Mouse (Mus musculus): ENCODE results near the gene Limd1.

Gene Limd1

GRCm38 (mm10) chr9:123515087-123515486 is 36.6 kb downstream of the Limd1 start:
- DNase-seq (ENCODE audit: low spot score in 2 of 2), result no peak

- DNase-seq (ENCODE audit: low spot score in 2 of 2), result no peak
Observed at GRCm38 (mm10) chr9:123516641-123517385, 38.3 kb downstream of the Limd1 start.

- peak in 1 of 2 experiments; percentile 59 for DNase-seq (ENCODE audit: low spot score in 2 of 2)
Observed at GRCm38 (mm10) chr9:123518969-123519894, 40.7 kb downstream of the Limd1 start.

GRCm38 (mm10) chr9:123520735-123521134 is 42.2 kb downstream of the Limd1 start:
- DNase-seq (ENCODE audit: low spot score in 2 of 2), result no peak

- peak; percentile 55 to 76 for DNase-seq (ENCODE audit: low spot score in 2 of 2)
Observed at GRCm38 (mm10) chr9:123523676-123524075, 45.2 kb downstream of the Limd1 start.

- DNase-seq (ENCODE audit: low spot score in 2 of 2), result peak; percentile 53 to 83
Observed at GRCm38 (mm10) chr9:123525095-123525494, 46.6 kb downstream of the Limd1 start.

- DNase-seq (ENCODE audit: low spot score in 2 of 2), result no peak
Observed at GRCm38 (mm10) chr9:123526502-123526901, 48.0 kb downstream of the Limd1 start.

- DNase-seq (ENCODE audit: low spot score in 2 of 2), result no peak
Observed at GRCm38 (mm10) chr9:123528087-123528925, 49.8 kb downstream of the Limd1 start.

GRCm38 (mm10) chr9:123528926-123529295 is 50.4 kb downstream of the Limd1 start:
- peak; percentile 61 to 66 for DNase-seq (ENCODE audit: low spot score in 2 of 2)

GRCm38 (mm10) chr9:123529392-123530157 is 51.1 kb downstream of the Limd1 start, which contains the start of gene Sacm1l:
Gene Sacm1l (plus strand): TSS chr9:123529759.
- DNase-seq (ENCODE audit: low spot score in 2 of 2), result peak; percentile 94 to 99

- no peak for DNase-seq (ENCODE audit: low spot score in 2 of 2)
Observed at GRCm38 (mm10) chr9:123530158-123530475, 51.6 kb downstream of the Limd1 start.

GRCm38 (mm10) chr9:123530566-123531130 is 52.1 kb downstream of the Limd1 start:
- DNase-seq (ENCODE audit: low spot score in 2 of 2), result no peak

- no peak for DNase-seq (ENCODE audit: low spot score in 2 of 2)
Observed at GRCm38 (mm10) chr9:123531234-123531633, 52.7 kb downstream of the Limd1 start.

- DNase-seq (ENCODE audit: low spot score in 2 of 2), result no peak
Observed at GRCm38 (mm10) chr9:123536613-123537012, 58.1 kb downstream of the Limd1 start.

- no peak for DNase-seq (ENCODE audit: low spot score in 2 of 2)
Observed at GRCm38 (mm10) chr9:123538189-123538588, 59.7 kb downstream of the Limd1 start.

- DNase-seq (ENCODE audit: low spot score in 2 of 2), result no peak
Observed at GRCm38 (mm10) chr9:123539093-123539492, 60.6 kb downstream of the Limd1 start.

- no peak for DNase-seq (ENCODE audit: low spot score in 2 of 2)
Observed at GRCm38 (mm10) chr9:123539823-123540222, 61.3 kb downstream of the Limd1 start.

GRCm38 (mm10) chr9:123554599-123554998 is 76.1 kb downstream of the Limd1 start:
- DNase-seq (ENCODE audit: low spot score in 2 of 2), result no peak

Measured in spleen, postnatal 10 days (tissue).